Mouse (Mus musculus): ENCODE data around the gene Sap30.

DNA sequence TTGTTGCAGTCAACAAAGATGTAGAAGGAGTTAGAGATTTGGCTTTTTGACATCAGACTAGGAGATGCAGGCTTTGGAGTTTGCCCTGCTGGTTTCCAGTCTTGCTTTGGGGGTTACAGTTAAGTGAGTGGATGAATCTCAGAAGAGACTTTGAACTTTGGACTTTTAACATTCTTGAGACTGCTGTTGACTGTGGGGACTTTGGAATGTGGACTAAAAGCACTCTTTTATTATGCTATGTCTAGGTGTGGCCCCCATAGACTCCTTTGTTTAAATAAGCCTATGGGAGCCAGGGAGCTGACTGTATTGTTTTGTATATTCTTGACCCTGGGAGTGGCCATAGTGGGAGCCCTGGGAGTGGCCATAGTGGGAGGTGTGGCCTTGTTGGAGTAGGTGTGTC, 2.2 kb upstream of the Sap30 start:
- TF ChIP-seq CTCF (IDR thresholded peaks at IDR 0.05; ENCODE audit: low read depth) (no peak), EP300 (IDR thresholded peaks at IDR 0.05; ENCODE audit: low read depth) (no peak)

Measured in heart, postnatal 0 days (tissue).